16 mouse cellular contexts compared by ENCODE assay signal in genomic region chr3:40654028-40654427, GRCm38 (mm10). TPM values are rescaled to one million over a fixed set of nuclear protein-coding genes. Genes with fewer than 3 reads are reported as not detected.
DNase-seq lines count a peak whose midpoint lies in the region; ATAC-seq and TF ChIP-seq lines count a peak whose summit lies in the region.
"Had no signal": no experiment of that assay in that cellular context is flagged by ENCODE, and none has a peak within 500 bp of the region (broad histone marks: within the 10 kb centered on the region; RNA-seq: fewer than 3 reads in every experiment).

No protein-coding gene starts in this region.

- peaks cover 20% of the 10 kb centered on the region for H3K36me3 ChIP-seq in kidney, embryonic 15.5 days
- H3K36me3 ChIP-seq: lung, embryonic 15.5 days had no signal

- no peak overlapping the region for H3K27ac ChIP-seq in cerebellum, adult 2 months (ENCODE audit: insufficient read depth, low read length)
- H3K27ac ChIP-seq in kidney, embryonic 15.5 days = no peak overlapping the region
- H3K27ac ChIP-seq: forebrain, embryonic 15.5 days; kidney, postnatal 0 days; limb, embryonic 13.5 days; lung, embryonic 15.5 days; midbrain, embryonic 13.5 days; neural tube, embryonic 12.5 days had no signal

- peak; percentile 79 to 80 for DNase-seq in cerebellum, postnatal 10 days
- DNase-seq in cerebellum, adult 2 months = no peak
- peak; percentile 6 for DNase-seq in kidney, postnatal 14 days
- DNase-seq in heart, adult 9 months (ENCODE audit: low spot score in 2 of 2) = peak; percentile 23 to 54
- peak; percentile 38 for DNase-seq in lung, postnatal 10 days
- DNase-seq in gastrocnemius, adult 8-10 months (ENCODE audit: low spot score in 2 of 2) = no peak
- DNase-seq: retina, postnatal 1 day had no signal

- no peak for TF ChIP-seq CTCF in cerebellum, adult 2 months (IDR thresholded peaks at IDR 0.05; ENCODE audit: borderline replicate concordance, insufficient read depth, low read depth, low read length)

- WGBS in cerebellum, adult 2 months = 35% methylated on average over 11 of the region's 11 CpGs
- WGBS in kidney, embryonic 15.5 days = 90% methylated on average over 11 of the region's 11 CpGs

- H3K4me3 ChIP-seq in cerebellum, adult 2 months (replicated peaks; ENCODE audit: insufficient read depth, low read depth, low read length) = no peak overlapping the region
- no peak overlapping the region for H3K4me3 ChIP-seq in kidney, embryonic 15.5 days (replicated peaks)
- H3K4me3 ChIP-seq: forebrain, embryonic 15.5 days; limb, embryonic 13.5 days; lung, embryonic 15.5 days; midbrain, embryonic 13.5 days; neural tube, embryonic 12.5 days had no signal

- no peaks in the 10 kb centered on the region for H3K27me3 ChIP-seq in cerebellum, adult 2 months (ENCODE audit: control insufficient read depth, insufficient read depth, low read length)
- no peaks in the 10 kb centered on the region for H3K27me3 ChIP-seq in kidney, embryonic 15.5 days
- H3K27me3 ChIP-seq: forebrain, embryonic 15.5 days; limb, embryonic 13.5 days; lung, embryonic 15.5 days; midbrain, embryonic 13.5 days; neural tube, embryonic 12.5 days had no signal

- ATAC-seq in kidney, embryonic 15.5 days (replicated peaks; ENCODE audit: low FRiP score) = no peak
- ATAC-seq in megakaryocyte progenitor cell, adult 5-6 weeks (replicated peaks; ENCODE audit: poor library complexity) = no peak
- ATAC-seq: forebrain, embryonic 15.5 days; midbrain, embryonic 13.5 days had no signal

- no peak overlapping the region for H3K4me2 ChIP-seq in kidney, embryonic 15.5 days
- H3K4me2 ChIP-seq: forebrain, embryonic 15.5 days; limb, embryonic 13.5 days; lung, embryonic 15.5 days; midbrain, embryonic 13.5 days; neural tube, embryonic 12.5 days had no signal

- no peak for TF ChIP-seq POLR2A in cerebellum, adult 2 months (IDR thresholded peaks at IDR 0.05; ENCODE audit: borderline replicate concordance, insufficient read depth, low read length)

- no peaks in the 10 kb centered on the region for H3K4me1 ChIP-seq in cerebellum, adult 2 months (ENCODE audit: control insufficient read depth, insufficient read depth, low read length)
- no peaks in the 10 kb centered on the region for H3K4me1 ChIP-seq in kidney, embryonic 15.5 days
- H3K4me1 ChIP-seq: limb, embryonic 13.5 days; lung, embryonic 15.5 days; midbrain, embryonic 13.5 days; neural tube, embryonic 12.5 days had no signal

- H3K9me3 ChIP-seq in kidney, embryonic 15.5 days (replicated peaks) = no peaks in the 10 kb centered on the region
- H3K9me3 ChIP-seq: forebrain, embryonic 15.5 days; limb, embryonic 13.5 days; lung, embryonic 15.5 days; midbrain, embryonic 13.5 days; neural tube, embryonic 12.5 days had no signal

- no peak overlapping the region for H3K9ac ChIP-seq in kidney, embryonic 15.5 days
- H3K9ac ChIP-seq: forebrain, embryonic 15.5 days; limb, embryonic 13.5 days; lung, embryonic 15.5 days; midbrain, embryonic 13.5 days; neural tube, embryonic 12.5 days had no signal

RNA-seq across cellular contexts. Expression of gene Slc25a31, which starts 54.6 kb away (rescaled TPM):
- polyA plus RNA-seq in cerebellum, adult 2 months (2012; rRNA removed) = 0.15 TPM in 1 of 2 replicates, not detected in the other
- polyA plus RNA-seq in kidney, embryonic 15.5 days (2015; fragmentation: Nextera tagmentation; extraction: Ambion mirVana) = 0.10 and 0.12 TPM in 2 replicates
- total RNA-seq in megakaryocyte progenitor cell, adult 5-6 weeks (2015) = not detected in 2 replicates
- total RNA-seq in megakaryocyte progenitor cell, adult 5-6 weeks (2017) = not detected in 2 replicates
- not detected for total RNA-seq in gastrocnemius, adult 8-10 months (2022)
- total RNA-seq: common myeloid progenitor, adult 5-6 weeks had no signal

Comparison
In these comparisons a context has a peak if more than half of its experiments do, and no peak if none do; other contexts are left out.
1. DNase-seq: peak in cerebellum, postnatal 10 days (2 of 2), kidney, postnatal 14 days (single experiment), heart, adult 9 months (2 of 2) and lung, postnatal 10 days (single experiment); none in cerebellum, adult 2 months (0 of 2) and gastrocnemius, adult 8-10 months (0 of 2).